Mouse (Mus musculus): Measurements from ENCODE around the gene Serinc4.

- no peak for TF ChIP-seq CTCF (IDR thresholded peaks at IDR 0.05; ENCODE audit: borderline replicate concordance, insufficient read depth, low read depth, low read length)
- TF ChIP-seq POLR2A (IDR thresholded peaks at IDR 0.05; ENCODE audit: borderline replicate concordance, insufficient read depth, low read length) = no peak
Observed at GRCm38 (mm10) chr2:121443068-121443349, 13.6 kb downstream of the Serinc4 start.

Data from cerebellum, adult 2 months (tissue).